Mouse (Mus musculus) liver, embryonic 11.5 days (tissue): ENCODE results near the gene Olfr923. TPM values are rescaled to one million over a fixed set of nuclear protein-coding genes. Genes with fewer than 3 reads are reported as not detected.
"Not testable (repeated sequence)": the region's sequence is repeated elsewhere in the genome, so short reads cannot be mapped to it uniquely, and the experiment has no call there.

Experiments
- ATAC-seq: fragments of 200-750 bp; cut with Nextera tagmentation; replicated peaks from 2 replicates; pipeline ENCODE4 v1.8.0; 2017; ENCODE audit warnings: moderate number of reproducible peaks, mild to moderate bottlenecking, moderate TSS enrichment, moderate library complexity; ENCODE audit not compliant: low FRiP score
- DNase-seq: peaks from one replicate; pipeline ENCODE4 v3.0.0-alpha.2; 2017; ENCODE audit warnings: low spot score
- H3K27ac ChIP-seq: fragments of 300-500 bp; sonication (generic); 2 replicates; pipeline ENCODE4 v1.5.1; 2014; ENCODE audit warnings: mild to moderate bottlenecking, low read depth, low read length, control low read depth
- H3K27me3 ChIP-seq: fragments of 300-500 bp; sonication (generic); replicated peaks from 2 replicates; pipeline ENCODE4 v1.6.1; 2014; ENCODE audit warnings: low read length, mixed read lengths; ENCODE audit not compliant: control insufficient read depth, insufficient read depth
- H3K36me3 ChIP-seq: fragments of 300-500 bp; sonication (generic); 2 replicates; pipeline ENCODE4 v1.6.1; 2014; ENCODE audit warnings: mild to moderate bottlenecking, low read length, moderate library complexity, mixed read lengths; ENCODE audit not compliant: control insufficient read depth, insufficient read depth
- H3K4me1 ChIP-seq: fragments of 300-500 bp; sonication (generic); replicated peaks from 2 replicates; pipeline ENCODE4 v1.6.1; 2014; ENCODE audit warnings: low read length, mixed read lengths; ENCODE audit not compliant: control insufficient read depth, insufficient read depth
- H3K4me2 ChIP-seq: fragments of 300-500 bp; sonication (generic); 2 replicates; pipeline ENCODE4 v1.6.1; 2014; ENCODE audit warnings: mild to moderate bottlenecking, control low read depth, moderate library complexity
- H3K4me3 ChIP-seq: fragments of 300-500 bp; sonication (generic); 2 replicates; pipeline ENCODE4 v1.5.1; 2014; ENCODE audit warnings: low read depth, low read length, control low read depth
- H3K9ac ChIP-seq: fragments of 300-500 bp; sonication (generic); 2 replicates; pipeline ENCODE4 v1.6.1; 2014; ENCODE audit warnings: low read depth, low read length, control low read depth
- H3K9me3 ChIP-seq: fragments of 300-500 bp; sonication (generic); 2 replicates; pipeline ENCODE4 v1.6.1; 2016; ENCODE audit warnings: low read length, inconsistent platforms, mixed read lengths; ENCODE audit not compliant: control insufficient read depth
- WGBS: fragments of 180-500 bp; shearing (Covaris S2); extraction: QIAGEN DNeasy Blood & Tissue Kit; methylation state at CpG from one replicate; pipeline ENCODE4 v1.1.7; 2014; 5-methylcytosine and 5-hydroxymethylcytosine counted together
- polyA plus RNA-seq: library from polyadenylated mRNA; unstranded; fragments of >200 nt; fragmentation: Nextera tagmentation; extraction: Ambion mirVana; gene quantifications from 2 replicates; pipeline ENCODE4 v1.2.1, GENCODE M21; 2014

Gene Olfr923
- polyA plus RNA-seq = not detected in 2 replicates

GRCm38 (mm10) chr9:38826245-38826644 lies at the start of gene Olfr923:
Olfr923 (plus strand) TSS chr9:38826545.
- WGBS = 78% methylated on average over 1 of the region's 1 CpGs

GRCm38 (mm10) chr9:38792689-38793088 lies 33.7 kb upstream of the Olfr923 start:
- no peak overlapping the region for H3K4me3 ChIP-seq
- DNase-seq (no peak), ATAC-seq (no peak)
- no peak overlapping the region for H3K4me2 ChIP-seq
- WGBS = 85% methylated on average over 2 of the region's 2 CpGs
- no peaks in the 10 kb centered on the region for H3K27me3 ChIP-seq
- H3K27ac ChIP-seq = no peak overlapping the region
- no peaks in the 10 kb centered on the region for H3K36me3 ChIP-seq
- H3K4me1 ChIP-seq = no peaks in the 10 kb centered on the region
- H3K9ac ChIP-seq = no peak overlapping the region
- H3K9me3 ChIP-seq = no peaks in the 10 kb centered on the region

More at GRCm38 (mm10) chr9:38826245-38826644, at the start of gene Olfr923:
- Histone ChIP-seq H3K27me3 (no peaks in the 10 kb centered on the region), H3K4me1 (no peaks in the 10 kb centered on the region), H3K27ac (no peak within 1 kb of the TSS), H3K9ac (no peak within 1 kb of the TSS), H3K4me3 (no peak within 1 kb of the TSS), H3K36me3 (no peaks in the 10 kb centered on the region), H3K4me2 (no peak within 1 kb of the TSS), H3K9me3 (no peaks in the 10 kb centered on the region)
- DNase-seq = no peak
- no peak for ATAC-seq

- no peak overlapping the region for H3K4me2 ChIP-seq
- no peaks in the 10 kb centered on the region for H3K9me3 ChIP-seq
- H3K27me3 ChIP-seq = no peaks in the 10 kb centered on the region
- no peaks in the 10 kb centered on the region for H3K4me1 ChIP-seq
- no peaks in the 10 kb centered on the region for H3K36me3 ChIP-seq
- H3K9ac ChIP-seq = no peak overlapping the region
- no peak for ATAC-seq
- DNase-seq = no peak
- no peak overlapping the region for H3K4me3 ChIP-seq
- no peak overlapping the region for H3K27ac ChIP-seq
These were observed 20.6 kb upstream of the Olfr923 start for GRCm38 (mm10) chr9:38805696-38806095.

- ATAC-seq (no peak), DNase-seq (no peak)
- H3K9me3 ChIP-seq = no peaks in the 10 kb centered on the region
- no peaks in the 10 kb centered on the region for H3K27me3 ChIP-seq
- no peaks in the 10 kb centered on the region for H3K4me1 ChIP-seq
- H3K4me2 ChIP-seq = no peak within 1 kb of the TSS
- 64% methylated on average over 2 of the region's 2 CpGs for WGBS
- H3K9ac ChIP-seq = no peak within 1 kb of the TSS
- no peak within 1 kb of the TSS for H3K27ac ChIP-seq
- no peak within 1 kb of the TSS for H3K4me3 ChIP-seq
- H3K36me3 ChIP-seq = no peaks in the 10 kb centered on the region
These were observed 12.0 kb upstream of the Olfr923 start, which contains the start of gene Olfr922 for GRCm38 (mm10) chr9:38814314-38814713. Olfr922 (plus strand) TSS chr9:38814614.

- Histone ChIP-seq H3K4me2 (no peak overlapping the region), H3K4me3 (no peak overlapping the region), H3K9ac (no peak overlapping the region), H3K36me3 (no peaks in the 10 kb centered on the region), H3K9me3 (no peaks in the 10 kb centered on the region), H3K27me3 (no peaks in the 10 kb centered on the region), H3K27ac (no peak overlapping the region), H3K4me1 (no peaks in the 10 kb centered on the region)
- ATAC-seq (no peak), DNase-seq (no peak)
- 79% methylated on average over 1 of the region's 1 CpGs for WGBS
These were observed 10.8 kb upstream of the Olfr923 start for GRCm38 (mm10) chr9:38815458-38815986.

GRCm38 (mm10) chr9:38833027-38833426 lies 6.7 kb downstream of the Olfr923 start:
- Histone ChIP-seq H3K27ac (no peak overlapping the region), H3K4me3 (no peak overlapping the region), H3K4me2 (no peak overlapping the region), H3K9ac (no peak overlapping the region), H3K9me3 (no peaks in the 10 kb centered on the region), H3K4me1 (no peaks in the 10 kb centered on the region), H3K27me3 (no peaks in the 10 kb centered on the region), H3K36me3 (no peaks in the 10 kb centered on the region)
- ATAC-seq (no peak), DNase-seq (no peak)
- WGBS = 74% methylated on average over 2 of the region's 2 CpGs

GRCm38 (mm10) chr9:38844149-38844548 lies 17.8 kb downstream of the Olfr923 start, which contains the start of gene Olfr924:
Olfr924 (plus strand) TSS chr9:38844449.
- Histone ChIP-seq H3K27me3 (no peaks in the 10 kb centered on the region), H3K4me2 (no peak within 1 kb of the TSS), H3K4me1 (no peaks in the 10 kb centered on the region), H3K4me3 (no peak within 1 kb of the TSS), H3K9me3 (no peaks in the 10 kb centered on the region), H3K9ac (no peak within 1 kb of the TSS), H3K27ac (no peak within 1 kb of the TSS), H3K36me3 (no peaks in the 10 kb centered on the region)
- DNase-seq (no peak), ATAC-seq (no peak)
- 79% methylated on average over 1 of the region's 1 CpGs for WGBS

- H3K4me1 ChIP-seq = no peaks in the 10 kb centered on the region
- H3K27me3 ChIP-seq = no peaks in the 10 kb centered on the region
- no peaks in the 10 kb centered on the region for H3K9me3 ChIP-seq
- H3K4me3 ChIP-seq = no peak within 1 kb of the TSS
- H3K27ac ChIP-seq = no peak within 1 kb of the TSS
- H3K9ac ChIP-seq = no peak within 1 kb of the TSS
- DNase-seq (no peak), ATAC-seq (no peak)
- H3K4me2 ChIP-seq = no peak within 1 kb of the TSS
- H3K36me3 ChIP-seq = no peaks in the 10 kb centered on the region
These were observed 28.4 kb downstream of the Olfr923 start, which contains the start of gene Olfr26 for GRCm38 (mm10) chr9:38854760-38855159. Olfr26 (plus strand) TSS chr9:38855060.

GRCm38 (mm10) chr9:38874880-38875279 lies 48.5 kb downstream of the Olfr923 start:
- not testable (repeated sequence) for H3K27ac ChIP-seq, H3K4me1 ChIP-seq, H3K9me3 ChIP-seq, H3K9ac ChIP-seq, H3K36me3 ChIP-seq, DNase-seq, H3K4me2 ChIP-seq, ATAC-seq, H3K27me3 ChIP-seq, H3K4me3 ChIP-seq
- 51% methylated on average over 2 of the region's 2 CpGs for WGBS
